Mouse (Mus musculus) small intestine, adult 2 months (tissue): ENCODE data around the gene Hc.

Source experiments
- CTCF ChIP-seq: fragments of 200-500 bp; IDR thresholded peaks from 2 replicates; pipeline ENCODE4 v1.5.1; 2012; ENCODE audit warnings: low read depth, mild to moderate bottlenecking, control low read depth, inconsistent platforms, low read length, moderate library complexity, mixed read lengths; ENCODE audit not compliant: insufficient replicate concordance, insufficient read length; ENCODE audit errors: extremely low read depth
- POLR2A ChIP-seq: fragments of 200-500 bp; IDR thresholded peaks from 2 replicates; pipeline ENCODE4 v1.6.1; 2012; ENCODE audit warnings: low read depth, mild to moderate bottlenecking, control low read depth, inconsistent platforms, low read length, moderate library complexity

DNA sequence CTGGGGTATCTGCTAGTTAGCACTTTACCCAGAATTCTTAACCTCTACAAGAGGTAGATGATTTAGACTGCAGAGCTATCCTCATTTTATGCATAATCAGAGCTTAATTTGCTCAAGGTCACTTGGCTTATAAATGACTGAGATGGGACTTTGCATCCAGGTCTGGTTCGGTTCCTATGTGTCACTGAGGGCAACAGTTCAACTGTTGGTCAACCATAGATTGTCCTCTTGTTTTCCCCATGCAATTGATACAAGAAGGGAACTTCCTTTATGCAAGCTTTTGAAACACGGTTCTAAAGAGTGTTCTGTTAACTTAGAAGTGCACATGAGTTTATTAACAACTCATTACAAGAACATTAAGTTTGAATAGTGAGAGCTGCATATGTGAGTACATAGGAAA is 2.9 kb downstream of the Hc start:
- TF ChIP-seq CTCF: no peak
- TF ChIP-seq POLR2A: no peak
